ENCODE assay signal across 8 mouse cellular contexts in the genomic region with DNA sequence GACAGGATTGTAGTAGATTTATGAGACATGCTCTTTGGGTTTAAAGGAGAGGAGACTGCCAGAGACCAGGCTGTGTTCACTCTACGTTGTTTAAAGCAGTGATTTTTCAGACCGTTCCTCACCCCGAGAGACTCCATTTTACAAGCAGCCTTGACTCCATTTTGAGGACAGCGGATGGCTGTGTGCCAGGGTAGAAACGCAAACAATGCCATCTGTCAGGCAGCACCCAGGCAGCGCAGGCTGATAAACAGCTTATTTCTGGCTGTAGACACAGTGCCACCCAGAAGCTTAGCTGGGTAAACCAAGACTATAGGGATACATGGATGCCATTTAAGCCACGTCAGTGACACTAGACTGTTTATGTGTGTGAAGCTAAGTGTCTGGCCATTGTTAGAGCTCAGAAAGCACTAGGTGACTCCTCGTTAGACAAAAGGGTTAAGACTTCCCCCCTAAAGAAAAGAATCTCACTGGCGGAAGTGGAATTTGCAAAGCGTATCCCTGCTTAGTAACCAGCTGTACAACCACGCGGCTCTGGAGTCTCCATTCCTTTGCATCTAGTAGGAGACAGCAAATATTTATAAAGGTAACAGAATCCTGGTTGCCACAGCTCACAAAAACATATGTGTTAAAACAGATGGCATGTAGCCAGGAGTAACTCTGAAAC. TPM values are rescaled to one million over a fixed set of nuclear protein-coding genes. Genes with fewer than 3 reads are reported as not detected.
DNase-seq lines count a peak whose midpoint lies in the region; ATAC-seq and TF ChIP-seq lines count a peak whose summit lies in the region.

No protein-coding gene starts in this region.

- peak overlapping the region; percentile 46 for H3K4me3 ChIP-seq in gastrocnemius, adult 2 months
- H3K4me3 ChIP-seq in forebrain, embryonic 16.5 days (replicated peaks; ENCODE audit: low read length): peak overlapping the region; percentile 30
- no peak overlapping the region for H3K4me3 ChIP-seq in myocyte

- ATAC-seq in forebrain, embryonic 16.5 days: peak; percentile 92

- no peaks in the 10 kb centered on the region for H3K9me3 ChIP-seq in forebrain, embryonic 16.5 days (ENCODE audit: control insufficient read depth, low read length)

- peak overlapping the region; percentile 54 for H3K4me2 ChIP-seq in forebrain, embryonic 16.5 days (ENCODE audit: low read length)
- peak overlapping the region; percentile 53 for H3K4me2 ChIP-seq in myocyte (ENCODE audit: low read depth)

- H3K27ac ChIP-seq in gastrocnemius, adult 2 months: no peak overlapping the region
- peak overlapping the region; percentile 93 for H3K27ac ChIP-seq in forebrain, embryonic 16.5 days (ENCODE audit: low read length)

- no peaks in the 10 kb centered on the region for H3K79me2 ChIP-seq in myocyte (ENCODE audit: control insufficient read depth, insufficient read depth)

- WGBS in forebrain, embryonic 16.5 days: 20% methylated on average over 12 of the region's 12 CpGs

- no peaks in the 10 kb centered on the region for H3K36me3 ChIP-seq in forebrain, embryonic 16.5 days (ENCODE audit: control insufficient read depth, insufficient read depth)
- no peaks in the 10 kb centered on the region for H3K36me3 ChIP-seq in myocyte (ENCODE audit: control insufficient read depth, insufficient read depth)

- no peak for TF ChIP-seq CTCF in gastrocnemius, adult 2 months (IDR thresholded peaks at IDR 0.05)

- H3K9ac ChIP-seq in forebrain, embryonic 16.5 days (replicated peaks; ENCODE audit: low read depth, low read length): peak overlapping the region; percentile 46

- TF ChIP-seq POLR2A in myocyte (IDR thresholded peaks at IDR 0.05; ENCODE audit: insufficient read length, low read depth): no peak

- no peak for DNase-seq in gastrocnemius, adult 2 months
- DNase-seq in gastrocnemius, postnatal 10 days: no peak
- peak; percentile 68 for DNase-seq in adrenal gland, adult 2 months
- peak; percentile 55 for DNase-seq in left cerebral cortex, adult 11 months (ENCODE audit: low spot score)
- no peak for DNase-seq in natural killer cell, adult 2 months (ENCODE audit: low spot score in 2 of 2)
- DNase-seq in thymus, postnatal 4 days: no peak

- H3K27me3 ChIP-seq in forebrain, embryonic 16.5 days (replicated peaks; ENCODE audit: control insufficient read depth, insufficient read depth, low read length): no peaks in the 10 kb centered on the region
- H3K27me3 ChIP-seq in myocyte (ENCODE audit: control insufficient read depth, insufficient read depth, insufficient read length): no peaks in the 10 kb centered on the region

- intact Hi-C loops in gastrocnemius, adult 2 months (cut with DNase I): no loop called here

- H3K4me1 ChIP-seq in forebrain, embryonic 16.5 days (replicated peaks; ENCODE audit: control insufficient read depth, insufficient read depth, low read length): peaks cover 8% of the 10 kb centered on the region

- H3ac ChIP-seq in myocyte (ENCODE audit: control insufficient read depth, insufficient read length): no peak overlapping the region

TF ChIP-seq in myocyte, 11 proteins besides CTCF, POLR2A, EP300 and RAD21:
- TF ChIP-seq POLR2AphosphoS2 (IDR thresholded peaks at IDR 0.05; ENCODE audit: insufficient read length, low read depth) (no peak), MYOG (IDR thresholded peaks at IDR 0.05; ENCODE audit: control insufficient read depth in 1 of 3, insufficient read depth in 1 of 3, insufficient read length in 2 of 3, low read depth in 2 of 3) (no peak), TCF12 (IDR thresholded peaks at IDR 0.05; ENCODE audit: insufficient read depth, poor library complexity, severe bottlenecking) (no peak), E2F4 (IDR thresholded peaks at IDR 0.05; ENCODE audit: insufficient read depth) (no peak), SRF (IDR thresholded peaks at IDR 0.05; ENCODE audit: control insufficient read depth, insufficient read length, low read depth) (no peak), TCF3 (IDR thresholded peaks at IDR 0.05; ENCODE audit: insufficient read length, low read depth) (no peak), MAX (IDR thresholded peaks at IDR 0.05; ENCODE audit: low read depth) (no peak), USF1 (IDR thresholded peaks at IDR 0.05; ENCODE audit: low read depth) (no peak), REST (IDR thresholded peaks at IDR 0.05; ENCODE audit: insufficient read depth, insufficient read length) (no peak), CEBPB (IDR thresholded peaks at IDR 0.05; ENCODE audit: insufficient read depth, poor library complexity, severe bottlenecking) (no peak), MYOD1 (IDR thresholded peaks at IDR 0.05; ENCODE audit: control insufficient read depth in 1 of 3, insufficient read length in 2 of 3, low read depth in 2 of 3) (no peak)

RNA-seq across cellular contexts. Expression of a gene that starts 12.2 kb away (rescaled TPM):
- total RNA-seq in gastrocnemius, adult 2 months (2021): 1 to 10 TPM; 2.1 to 2.3 TPM
- total RNA-seq in gastrocnemius, postnatal 10 days (2021): 1 to 10 TPM; 3.6 to 4.3 TPM
- 1 to 10 TPM; 6.9 to 8.8 TPM for total RNA-seq in adrenal gland, adult 2 months (2021)
- polyA plus RNA-seq in adrenal gland, adult 2 months (2012; rRNA removed): 4.7 and 5.7 TPM in 2 replicates
- 33.2 and 36.5 TPM in 2 replicates for polyA plus RNA-seq in forebrain, embryonic 16.5 days (2015; fragmentation: Nextera tagmentation; extraction: Ambion mirVana)
- polyA plus RNA-seq in myocyte (2012; fragmentation: generic; extraction: Trizol): 4.0 TPM

RNA-seq across cellular contexts. Expression of a gene that starts 49.9 kb away (rescaled TPM):
- under 1 TPM; 0.78 to 0.82 TPM for total RNA-seq in gastrocnemius, adult 2 months (2021)
- 10 to 100 TPM; 21.6 to 22.2 TPM for total RNA-seq in gastrocnemius, postnatal 10 days (2021)
- total RNA-seq in adrenal gland, adult 2 months (2021): 100 to 1,000 TPM in 1 of 2 experiments, 10 to 100 TPM in 1; 33.2 to 130 TPM
- polyA plus RNA-seq in adrenal gland, adult 2 months (2012; rRNA removed): 7.1 and 7.6 TPM in 2 replicates
- 102 and 103 TPM in 2 replicates for polyA plus RNA-seq in forebrain, embryonic 16.5 days (2015; fragmentation: Nextera tagmentation; extraction: Ambion mirVana)
- polyA plus RNA-seq in myocyte (2012; fragmentation: generic; extraction: Trizol): 396 TPM

Comparison
In these comparisons a context has a peak if more than half of its experiments do, and no peak if none do; other contexts are left out.
1. RNA of a gene that starts 49.9 kb away (total RNA-seq): 33.2 to 130 TPM in adrenal gland, adult 2 months and 21.6 to 22.2 TPM in gastrocnemius, postnatal 10 days; 0.78 to 0.82 TPM in gastrocnemius, adult 2 months; every median in the first group is over 10 times any median in the second.
2. DNase-seq: peak in adrenal gland, adult 2 months (single experiment) and left cerebral cortex, adult 11 months (single experiment); none in gastrocnemius, adult 2 months (single experiment), gastrocnemius, postnatal 10 days (single experiment), natural killer cell, adult 2 months (0 of 2) and thymus, postnatal 4 days (single experiment).